Mouse (Mus musculus): ENCODE measurements around the gene Psg27. TPM values are rescaled to one million over a fixed set of nuclear protein-coding genes. Genes with fewer than 3 reads are reported as not detected.
"Not testable (repeated sequence)": the region's sequence is repeated elsewhere in the genome, so short reads cannot be mapped to it uniquely, and the experiment has no call there.

Gene Psg27
- not detected in 2 replicates for polyA plus RNA-seq (2011; ENCODE audit: insufficient read length, low read depth, missing spikeins)

- Histone ChIP-seq H3K4me3 (ENCODE audit: insufficient read depth, low read length) (no peak within 1 kb of the TSS), H3K27ac (ENCODE audit: insufficient read depth, low read length) (no peak within 1 kb of the TSS), H3K4me1 (ENCODE audit: control insufficient read depth, insufficient read depth, low read length) (no peaks in the 10 kb centered on the region)
- TF ChIP-seq POLR2A (IDR thresholded peaks at IDR 0.05; ENCODE audit: low read depth, low read length) (no peak), CTCF (IDR thresholded peaks at IDR 0.05; ENCODE audit: borderline replicate concordance, insufficient read depth, low read length) (no peak)
These were observed at the start of gene Psg27 for GRCm38 (mm10) chr7:18567205-18567604. Psg27 (minus strand) TSS chr7:18567305.

GRCm38 (mm10) chr7:18616401-18616800 lies 49.3 kb upstream of the Psg27 start, which contains the start of gene Psg23:
Psg23 (minus strand) TSS chr7:18616501.
- H3K4me1 ChIP-seq (ENCODE audit: control insufficient read depth, insufficient read depth, low read length); H3K27ac ChIP-seq (ENCODE audit: insufficient read depth, low read length); H3K4me3 ChIP-seq (ENCODE audit: insufficient read depth, low read length): not testable (repeated sequence)

GRCm38 (mm10) chr7:18559850-18560249 lies 7.3 kb downstream of the Psg27 start:
- Histone ChIP-seq H3K27ac (ENCODE audit: insufficient read depth, low read length) (no peak overlapping the region), H3K4me3 (ENCODE audit: insufficient read depth, low read length) (no peak overlapping the region), H3K4me1 (ENCODE audit: control insufficient read depth, insufficient read depth, low read length) (no peaks in the 10 kb centered on the region)
- TF ChIP-seq POLR2A (IDR thresholded peaks at IDR 0.05; ENCODE audit: low read depth, low read length) (no peak), CTCF (IDR thresholded peaks at IDR 0.05; ENCODE audit: borderline replicate concordance, insufficient read depth, low read length) (no peak)

- H3K4me3 ChIP-seq (ENCODE audit: insufficient read depth, low read length); H3K27ac ChIP-seq (ENCODE audit: insufficient read depth, low read length); H3K4me1 ChIP-seq (ENCODE audit: control insufficient read depth, insufficient read depth, low read length): not testable (repeated sequence)
These were observed 11.4 kb downstream of the Psg27 start for GRCm38 (mm10) chr7:18555751-18556150.

GRCm38 (mm10) chr7:18533420-18533819 lies 33.7 kb downstream of the Psg27 start:
- Histone ChIP-seq H3K4me1 (ENCODE audit: control insufficient read depth, insufficient read depth, low read length) (no peaks in the 10 kb centered on the region), H3K4me3 (ENCODE audit: insufficient read depth, low read length) (no peak overlapping the region), H3K27ac (ENCODE audit: insufficient read depth, low read length) (no peak overlapping the region)
- TF ChIP-seq CTCF (IDR thresholded peaks at IDR 0.05; ENCODE audit: borderline replicate concordance, insufficient read depth, low read length) (no peak), POLR2A (IDR thresholded peaks at IDR 0.05; ENCODE audit: low read depth, low read length) (no peak)

GRCm38 (mm10) chr7:18532169-18532568 lies 34.9 kb downstream of the Psg27 start, which contains the start of gene Psg25:
Psg25 (minus strand) TSS chr7:18532269.
- Histone ChIP-seq H3K4me3 (ENCODE audit: insufficient read depth, low read length) (no peak within 1 kb of the TSS), H3K27ac (ENCODE audit: insufficient read depth, low read length) (no peak within 1 kb of the TSS), H3K4me1 (ENCODE audit: control insufficient read depth, insufficient read depth, low read length) (no peaks in the 10 kb centered on the region)
- TF ChIP-seq CTCF (IDR thresholded peaks at IDR 0.05; ENCODE audit: borderline replicate concordance, insufficient read depth, low read length) = no peak
- no peak for TF ChIP-seq POLR2A (IDR thresholded peaks at IDR 0.05; ENCODE audit: low read depth, low read length)

- Histone ChIP-seq H3K4me3 (ENCODE audit: insufficient read depth, low read length) (no peak overlapping the region), H3K27ac (ENCODE audit: insufficient read depth, low read length) (no peak overlapping the region), H3K4me1 (ENCODE audit: control insufficient read depth, insufficient read depth, low read length) (no peaks in the 10 kb centered on the region)
- no peak for TF ChIP-seq CTCF (IDR thresholded peaks at IDR 0.05; ENCODE audit: borderline replicate concordance, insufficient read depth, low read length)
- TF ChIP-seq POLR2A (IDR thresholded peaks at IDR 0.05; ENCODE audit: low read depth, low read length) = no peak
These were observed 42.4 kb downstream of the Psg27 start for GRCm38 (mm10) chr7:18524668-18525067.

GRCm38 (mm10) chr7:18512848-18513247 lies 54.3 kb downstream of the Psg27 start:
- H3K27ac ChIP-seq (ENCODE audit: insufficient read depth, low read length); H3K4me3 ChIP-seq (ENCODE audit: insufficient read depth, low read length); H3K4me1 ChIP-seq (ENCODE audit: control insufficient read depth, insufficient read depth, low read length): not testable (repeated sequence)

- not testable (repeated sequence) for H3K4me3 ChIP-seq (ENCODE audit: insufficient read depth, low read length); H3K27ac ChIP-seq (ENCODE audit: insufficient read depth, low read length); H3K4me1 ChIP-seq (ENCODE audit: control insufficient read depth, insufficient read depth, low read length)
These were observed 54.7 kb downstream of the Psg27 start for GRCm38 (mm10) chr7:18512417-18512816.

- Histone ChIP-seq H3K27ac (ENCODE audit: insufficient read depth, low read length) (no peak overlapping the region), H3K4me3 (ENCODE audit: insufficient read depth, low read length) (no peak overlapping the region), H3K4me1 (ENCODE audit: control insufficient read depth, insufficient read depth, low read length) (no peaks in the 10 kb centered on the region)
- TF ChIP-seq CTCF (IDR thresholded peaks at IDR 0.05; ENCODE audit: borderline replicate concordance, insufficient read depth, low read length) (no peak), POLR2A (IDR thresholded peaks at IDR 0.05; ENCODE audit: low read depth, low read length) (no peak)
These were observed 55.6 kb downstream of the Psg27 start for GRCm38 (mm10) chr7:18511479-18511878.

Other genes starting within 250 kb of the Psg27 start
- not detected in 2 replicates for gene Psg18, start 212.3 kb downstream of the Psg27 start, polyA plus RNA-seq (2011; ENCODE audit: insufficient read length, low read depth, missing spikeins)
- not detected in 2 replicates for gene Psg28, start 135.3 kb downstream of the Psg27 start, polyA plus RNA-seq (2011; ENCODE audit: insufficient read length, low read depth, missing spikeins)
- not detected in 2 replicates for gene Psg26, start 83.1 kb downstream of the Psg27 start, polyA plus RNA-seq (2011; ENCODE audit: insufficient read length, low read depth, missing spikeins)
- not detected in 2 replicates for gene Psg25, start 35.0 kb downstream of the Psg27 start, polyA plus RNA-seq (2011; ENCODE audit: insufficient read length, low read depth, missing spikeins)
- not detected in 2 replicates for gene Psg23, start 49.2 kb upstream of the Psg27 start, polyA plus RNA-seq (2011; ENCODE audit: insufficient read length, low read depth, missing spikeins)
- gene Psg21, start 89.4 kb upstream of the Psg27 start, polyA plus RNA-seq (2011; ENCODE audit: insufficient read length, low read depth, missing spikeins) = not detected in 2 replicates
- gene Psg20, start 118.9 kb upstream of the Psg27 start, polyA plus RNA-seq (2011; ENCODE audit: insufficient read length, low read depth, missing spikeins) = not detected in 2 replicates
- not detected in 2 replicates for gene Psg22, start 150.8 kb upstream of the Psg27 start, polyA plus RNA-seq (2011; ENCODE audit: insufficient read length, low read depth, missing spikeins)
- not detected in 2 replicates for gene Psg19, start 231.2 kb upstream of the Psg27 start, polyA plus RNA-seq (2011; ENCODE audit: insufficient read length, low read depth, missing spikeins)